ENCODE assay signal across 9 mouse cellular contexts in the genomic region with DNA sequence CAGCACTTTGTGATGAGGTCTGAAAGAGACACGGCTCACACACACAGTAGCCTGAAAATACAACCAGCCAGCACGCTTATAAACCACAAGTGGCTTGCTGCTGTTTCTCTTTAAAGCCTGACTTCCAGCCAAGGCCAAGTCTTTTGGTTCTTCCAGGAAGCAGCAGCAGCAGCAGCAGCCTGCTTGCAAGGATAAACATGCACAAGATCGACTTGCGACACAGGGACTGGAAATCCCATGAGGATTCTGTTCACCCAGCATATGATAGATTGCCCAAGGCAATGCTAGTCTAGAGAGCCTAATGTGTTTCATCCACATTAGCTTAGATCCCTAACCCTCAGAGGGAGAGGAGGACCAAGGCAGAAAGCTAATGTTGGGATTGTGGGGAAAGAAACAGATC. TPM values are rescaled to one million over a fixed set of nuclear protein-coding genes. Genes with fewer than 3 reads are reported as not detected.
DNase-seq lines count a peak whose midpoint lies in the region; ATAC-seq and TF ChIP-seq lines count a peak whose summit lies in the region.
"Had no signal": no experiment of that assay in that cellular context is flagged by ENCODE, and none has a peak within 500 bp of the region (broad histone marks: within the 10 kb centered on the region; RNA-seq: fewer than 3 reads in every experiment).

No protein-coding gene starts in this region.

- no peak overlapping the region for H3K9ac ChIP-seq in forebrain, postnatal 0 days
- 0 out of 2 replicates have a peak overlapping the region, but pooled peaks have one; percentile 29 for H3K9ac ChIP-seq in intestine, embryonic 16.5 days (ENCODE audit: low read depth, low read length)

- intact Hi-C loops in gastrocnemius, adult 2 months (cut with DNase I) = no loop called here

- no peak for TF ChIP-seq CTCF in gastrocnemius, adult 2 months (IDR thresholded peaks at IDR 0.05)
- no peak for TF ChIP-seq CTCF in forebrain, postnatal 0 days (IDR thresholded peaks at IDR 0.05; ENCODE audit: low read depth)

- no peak for ATAC-seq in forebrain, postnatal 0 days
- ATAC-seq in intestine, embryonic 16.5 days = no peak

- no peaks in the 10 kb centered on the region for H3K4me1 ChIP-seq in forebrain, postnatal 0 days (ENCODE audit: insufficient read depth)
- peaks cover 41% of the 10 kb centered on the region for H3K4me1 ChIP-seq in intestine, embryonic 16.5 days (ENCODE audit: control insufficient read depth, insufficient read depth, low read length)

- H3K27me3 ChIP-seq in forebrain, postnatal 0 days (ENCODE audit: insufficient read depth, low read length) = no peaks in the 10 kb centered on the region
- H3K27me3 ChIP-seq in intestine, embryonic 16.5 days (replicated peaks; ENCODE audit: control insufficient read depth, insufficient read depth, low read length) = no peaks in the 10 kb centered on the region
- H3K27me3 ChIP-seq: CH12.LX had no signal

- H3K4me2 ChIP-seq in forebrain, postnatal 0 days (ENCODE audit: low read depth) = no peak overlapping the region
- H3K4me2 ChIP-seq in intestine, embryonic 16.5 days (ENCODE audit: low read depth, low read length) = no peak overlapping the region

- 34% methylated on average over 4 of the region's 4 CpGs for WGBS in forebrain, postnatal 0 days
- 35% methylated on average over 4 of the region's 4 CpGs for WGBS in intestine, embryonic 16.5 days

- H3K4me3 ChIP-seq in gastrocnemius, adult 2 months = peak overlapping the region; percentile 13
- H3K4me3 ChIP-seq in forebrain, postnatal 0 days (ENCODE audit: low read depth, low read length) = no peak overlapping the region
- H3K4me3 ChIP-seq in intestine, embryonic 16.5 days (ENCODE audit: low read length) = no peak overlapping the region

- peak; percentile 40 for DNase-seq in gastrocnemius, adult 2 months
- DNase-seq in gastrocnemius, postnatal 25 days = no peak
- DNase-seq in forebrain, postnatal 0 days = peak; percentile 6
- peak; percentile 69 for DNase-seq in lung, postnatal 25 days (ENCODE audit: low spot score)
- DNase-seq in thymus, postnatal 25 days = no peak
- no peak for DNase-seq in layer of hippocampus, postnatal 25 days (ENCODE audit: extremely low spot score in 1 of 2, low spot score in 1 of 2)
- DNase-seq in left cerebral cortex, adult 8-10 months (ENCODE audit: low spot score in 2 of 2) = no peak

- H3K27ac ChIP-seq in gastrocnemius, adult 2 months = peak overlapping the region; percentile 82
- no peak overlapping the region for H3K27ac ChIP-seq in forebrain, postnatal 0 days (ENCODE audit: low read depth, low read length)
- H3K27ac ChIP-seq in intestine, embryonic 16.5 days (ENCODE audit: low read length) = peak overlapping the region; percentile 53

- H3K9me3 ChIP-seq in forebrain, postnatal 0 days (ENCODE audit: low read length) = no peaks in the 10 kb centered on the region
- no peaks in the 10 kb centered on the region for H3K9me3 ChIP-seq in intestine, embryonic 16.5 days (ENCODE audit: control insufficient read depth, low read length)

- H3K36me3 ChIP-seq in forebrain, postnatal 0 days (ENCODE audit: insufficient read depth) = peaks cover 7% of the 10 kb centered on the region; the same call in 1 of the 2 replicates
- H3K36me3 ChIP-seq in intestine, embryonic 16.5 days (ENCODE audit: control insufficient read depth, insufficient read depth, low read length) = no peaks in the 10 kb centered on the region

RNA-seq across cellular contexts. Expression of gene Fermt2, which starts 22.0 kb away (rescaled TPM):
- 100 to 1,000 TPM; 214 to 243 TPM for total RNA-seq in gastrocnemius, adult 2 months (2021)
- total RNA-seq in gastrocnemius, postnatal 25 days (2021) = 100 to 1,000 TPM; 179 to 224 TPM
- 29.5 and 36.2 TPM in 2 replicates for total RNA-seq in forebrain, postnatal 0 days (2014; rRNA removed)
- polyA plus RNA-seq in forebrain, postnatal 0 days (2015; fragmentation: Nextera tagmentation; extraction: Ambion mirVana) = 59.4 and 61.5 TPM in 2 replicates
- polyA plus RNA-seq in intestine, embryonic 16.5 days (2015; fragmentation: Nextera tagmentation; extraction: Ambion mirVana) = 142 and 152 TPM in 2 replicates
- total RNA-seq in layer of hippocampus, postnatal 25 days (2021) = 100 to 1,000 TPM; 106 to 112 TPM
- 100 to 1,000 TPM in 2 of 4 experiments, 10 to 100 TPM in 2; 88.5 to 113 (median 101) TPM for total RNA-seq in left cerebral cortex, adult 8-10 months (2022)
- total RNA-seq: CH12.LX had no signal

Comparison
In these comparisons a context has a peak if more than half of its experiments do, and no peak if none do; other contexts are left out.
1. DNase-seq: peak in gastrocnemius, adult 2 months (single experiment), forebrain, postnatal 0 days (single experiment) and lung, postnatal 25 days (single experiment); none in gastrocnemius, postnatal 25 days (single experiment), thymus, postnatal 25 days (single experiment), layer of hippocampus, postnatal 25 days (0 of 2) and left cerebral cortex, adult 8-10 months (0 of 2).